Comparison of ENCODE assay signal across 8 mouse cellular contexts in genomic region chr4:48472052-48472791, GRCm38 (mm10). TPM values are rescaled to one million over a fixed set of nuclear protein-coding genes. Genes with fewer than 3 reads are reported as not detected.
DNase-seq lines count a peak whose midpoint lies in the region; ATAC-seq and TF ChIP-seq lines count a peak whose summit lies in the region.

No protein-coding gene starts in this region.

- no peak for TF ChIP-seq EP300 in lung, postnatal 0 days (IDR thresholded peaks at IDR 0.05)

- no peak for ATAC-seq in lung, postnatal 0 days
- ATAC-seq in embryonic facial prominence, embryonic 11.5 days (replicated peaks; ENCODE audit: insufficient number of reproducible peaks, low FRiP score, low TSS enrichment, low read depth): no peak
- no peak for ATAC-seq in intestine, embryonic 14.5 days (replicated peaks; ENCODE audit: low FRiP score, low TSS enrichment, low read depth)

- peak overlapping the region; percentile 92 for H3K4me3 ChIP-seq in lung, postnatal 0 days (ENCODE audit: low read depth, low read length)
- H3K4me3 ChIP-seq in embryonic facial prominence, embryonic 11.5 days (ENCODE audit: low read depth, low read length): peak overlapping the region; percentile 94
- peak overlapping the region; percentile 97 for H3K4me3 ChIP-seq in intestine, embryonic 14.5 days (ENCODE audit: low read depth, low read length)

- no peaks in the 10 kb centered on the region for H3K9me3 ChIP-seq in lung, postnatal 0 days (ENCODE audit: low read length)
- H3K9me3 ChIP-seq in embryonic facial prominence, embryonic 11.5 days (replicated peaks; ENCODE audit: control insufficient read depth, low read length): no peaks in the 10 kb centered on the region
- no peaks in the 10 kb centered on the region for H3K9me3 ChIP-seq in intestine, embryonic 14.5 days (ENCODE audit: control insufficient read depth, low read length)

- DNase-seq in lung, postnatal 0 days (ENCODE audit: low spot score): no peak
- no peak for DNase-seq in lung, postnatal 36 days
- peak; percentile 29 for DNase-seq in embryonic facial prominence, embryonic 11.5 days (ENCODE audit: low spot score)
- DNase-seq in intestine, embryonic 14.5 days (ENCODE audit: low spot score): peak; percentile 64
- DNase-seq in mesoderm, embryonic 11.5 days (ENCODE audit: low read depth, low spot score): peak; percentile 7
- DNase-seq in urinary bladder, postnatal 4 days (ENCODE audit: low spot score in 2 of 2): no peak
- no peak for DNase-seq in frontal cortex, adult 2 months (ENCODE audit: extremely low spot score in 1 of 2, low spot score in 1 of 2)
- DNase-seq in layer of hippocampus, adult 18-20 months (ENCODE audit: low spot score in 2 of 2): no peak

- H3K27ac ChIP-seq in lung, postnatal 0 days (ENCODE audit: low read length): no peak overlapping the region; the same call in 1 of the 2 replicates
- no peak overlapping the region; the same call in 1 of the 2 replicates for H3K27ac ChIP-seq in embryonic facial prominence, embryonic 11.5 days (replicated peaks; ENCODE audit: low read depth, low read length)
- H3K27ac ChIP-seq in intestine, embryonic 14.5 days (ENCODE audit: low read depth): peak overlapping the region; percentile 90; the same call in 1 of the 2 replicates

- H3K36me3 ChIP-seq in lung, postnatal 0 days (ENCODE audit: insufficient read depth, low read length): 0 out of 2 replicates have a peak, but pooled peaks cover 3% of the 10 kb centered on the region
- H3K36me3 ChIP-seq in embryonic facial prominence, embryonic 11.5 days (replicated peaks; ENCODE audit: control insufficient read depth, insufficient read depth, low read depth, low read length): peaks cover 7% of the 10 kb centered on the region
- peaks cover 26% of the 10 kb centered on the region for H3K36me3 ChIP-seq in intestine, embryonic 14.5 days (ENCODE audit: control insufficient read depth, insufficient read depth, low read length)

- no peak for TF ChIP-seq CTCF in lung, postnatal 0 days (IDR thresholded peaks at IDR 0.05)

- peak overlapping the region; percentile 93 for H3K4me2 ChIP-seq in lung, postnatal 0 days (replicated peaks; ENCODE audit: low read depth, low read length)
- peak overlapping the region; percentile 46 for H3K4me2 ChIP-seq in embryonic facial prominence, embryonic 11.5 days (ENCODE audit: low read depth, low read length)
- peak overlapping the region; percentile 57 for H3K4me2 ChIP-seq in intestine, embryonic 14.5 days (ENCODE audit: low read length)

- peaks cover 12% of the 10 kb centered on the region; the same call in 1 of the 2 replicates for H3K4me1 ChIP-seq in lung, postnatal 0 days (ENCODE audit: insufficient read depth, low read depth, low read length)
- no peaks in the 10 kb centered on the region for H3K4me1 ChIP-seq in embryonic facial prominence, embryonic 11.5 days (ENCODE audit: control insufficient read depth, insufficient read depth, low read length)
- H3K4me1 ChIP-seq in intestine, embryonic 14.5 days (replicated peaks; ENCODE audit: control insufficient read depth, insufficient read depth, low read length): peaks cover 15% of the 10 kb centered on the region

- 8% methylated on average over 12 of the region's 12 CpGs for whole genome bisulfite sequencing in lung, postnatal 0 days
- 13% methylated on average over 12 of the region's 12 CpGs for WGBS in embryonic facial prominence, embryonic 11.5 days
- WGBS in intestine, embryonic 14.5 days: 15% methylated on average over 12 of the region's 12 CpGs

- no peaks in the 10 kb centered on the region for H3K27me3 ChIP-seq in lung, postnatal 0 days (replicated peaks; ENCODE audit: insufficient read depth, low read length)
- no peaks in the 10 kb centered on the region for H3K27me3 ChIP-seq in embryonic facial prominence, embryonic 11.5 days (ENCODE audit: control insufficient read depth, insufficient read depth, low read length)
- H3K27me3 ChIP-seq in intestine, embryonic 14.5 days (replicated peaks; ENCODE audit: control insufficient read depth, insufficient read depth, low read length): no peaks in the 10 kb centered on the region

- H3K9ac ChIP-seq in lung, postnatal 0 days (replicated peaks; ENCODE audit: low read depth): peak overlapping the region; percentile 80
- H3K9ac ChIP-seq in embryonic facial prominence, embryonic 11.5 days (replicated peaks; ENCODE audit: low read length): peak overlapping the region; percentile 94
- H3K9ac ChIP-seq in intestine, embryonic 14.5 days (ENCODE audit: low read length): peak overlapping the region; percentile 96

RNA-seq across cellular contexts. Expression of gene Tex10, which starts 1.0 kb away (rescaled TPM):
- polyA plus RNA-seq in lung, postnatal 0 days (2015; fragmentation: Nextera tagmentation; extraction: Ambion mirVana): 17.2 and 19.9 TPM in 2 replicates
- 91.7 and 103 TPM in 2 replicates for polyA plus RNA-seq in embryonic facial prominence, embryonic 11.5 days (2014; fragmentation: Nextera tagmentation; extraction: Ambion mirVana)
- 70.4 and 79.0 TPM in 2 replicates for polyA plus RNA-seq in intestine, embryonic 14.5 days (2014; fragmentation: Nextera tagmentation; extraction: Ambion mirVana)
- polyA plus RNA-seq in frontal cortex, adult 2 months (2012; rRNA removed): 17.2 and 21.6 TPM in 2 replicates
- 10 to 100 TPM; 24.2 to 26.8 TPM for total RNA-seq in layer of hippocampus, adult 18-20 months (2021)

Comparison
In these comparisons a context has a peak if more than half of its experiments do, and no peak if none do; other contexts are left out.
1. DNase-seq: peak in embryonic facial prominence, embryonic 11.5 days (single experiment), intestine, embryonic 14.5 days (single experiment) and mesoderm, embryonic 11.5 days (single experiment); none in lung, postnatal 0 days (single experiment), lung, postnatal 36 days (single experiment), urinary bladder, postnatal 4 days (0 of 2), frontal cortex, adult 2 months (0 of 2) and layer of hippocampus, adult 18-20 months (0 of 2).
2. Peak in every context shown above with its lines, with median percentiles within 50 percentile points of each other: H3K4me2 ChIP-seq, H3K4me3 ChIP-seq and H3K9ac ChIP-seq.